Mouse (Mus musculus) olfactory bulb, adult 2 months (tissue): ENCODE measurements around the gene Gm3415.
"Not testable (repeated sequence)": the region's sequence is repeated elsewhere in the genome, so short reads cannot be mapped to it uniquely, and the experiment has no call there.

Experiments
- CTCF ChIP-seq: fragments of 200-500 bp; IDR thresholded peaks from 2 replicates; pipeline ENCODE4 v1.5.1; 2012; ENCODE audit warnings: low read depth, mild to moderate bottlenecking, low read length, moderate library complexity; ENCODE audit not compliant: insufficient read depth
- POLR2A ChIP-seq: fragments of 200-500 bp; IDR thresholded peaks from 2 replicates; pipeline ENCODE4 v1.6.1; 2012; ENCODE audit warnings: mild to moderate bottlenecking, low read depth, low read length, moderate library complexity; ENCODE audit not compliant: insufficient read depth

DNA sequence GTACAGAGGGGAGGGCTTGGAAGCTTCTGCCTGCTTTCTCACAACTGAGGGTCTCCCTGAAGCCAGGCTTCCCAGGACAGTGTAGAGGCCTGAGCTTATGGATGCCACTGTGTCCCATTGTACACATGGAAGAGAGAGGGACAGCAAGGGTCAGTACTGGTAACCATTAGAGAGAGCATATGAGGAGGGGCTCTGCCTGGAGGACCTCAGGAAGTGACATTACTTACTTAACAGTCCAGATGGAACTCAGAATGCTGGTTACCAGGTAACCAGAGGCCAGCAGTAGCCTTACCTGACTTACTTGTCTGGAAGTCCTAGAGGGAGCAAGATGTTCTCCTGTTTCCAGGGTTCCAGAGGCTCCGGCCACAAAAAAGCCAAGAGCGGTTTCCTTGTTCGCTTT lies 30.4 kb upstream of the Gm3415 start, which contains the start of gene Gm3404:
- TF ChIP-seq CTCF, POLR2A: not testable (repeated sequence)
